Comparison of ENCODE assay signal across 16 mouse cellular contexts in genomic region chr11:95574786-95575334, GRCm38 (mm10). TPM values are rescaled to one million over a fixed set of nuclear protein-coding genes. Genes with fewer than 3 reads are reported as not detected.
DNase-seq lines count a peak whose midpoint lies in the region; ATAC-seq and TF ChIP-seq lines count a peak whose summit lies in the region.
"Had no signal": no experiment of that assay in that cellular context is flagged by ENCODE, and none has a peak within 500 bp of the region (broad histone marks: within the 10 kb centered on the region; RNA-seq: fewer than 3 reads in every experiment).

No protein-coding gene starts in this region.

- H3K27me3 ChIP-seq in heart, embryonic 13.5 days (replicated peaks) = peaks cover 78% of the 10 kb centered on the region
- peaks cover 31% of the 10 kb centered on the region for H3K27me3 ChIP-seq in midbrain, postnatal 0 days (ENCODE audit: insufficient read depth, low read length)
- H3K27me3 ChIP-seq in midbrain, embryonic 13.5 days = peaks cover 33% of the 10 kb centered on the region
- H3K27me3 ChIP-seq in embryonic facial prominence, embryonic 10.5 days (replicated peaks; ENCODE audit: low read depth, poor library complexity, severe bottlenecking) = peaks cover 71% of the 10 kb centered on the region
- peaks cover 23% of the 10 kb centered on the region for H3K27me3 ChIP-seq in hindbrain, embryonic 15.5 days

- TF ChIP-seq CTCF in midbrain, postnatal 0 days (IDR thresholded peaks at IDR 0.05) = no peak

- H3K4me2 ChIP-seq in heart, embryonic 13.5 days = no peak overlapping the region
- H3K4me2 ChIP-seq in midbrain, postnatal 0 days (ENCODE audit: low read depth, low read length, poor library complexity, severe bottlenecking) = no peak overlapping the region
- no peak overlapping the region for H3K4me2 ChIP-seq in midbrain, embryonic 13.5 days (replicated peaks)
- no peak overlapping the region for H3K4me2 ChIP-seq in hindbrain, embryonic 15.5 days
- H3K4me2 ChIP-seq: stomach, embryonic 15.5 days had no signal

- 75% methylated on average over 6 of the region's 6 CpGs for WGBS in heart, embryonic 13.5 days
- 71% methylated on average over 6 of the region's 6 CpGs for WGBS in midbrain, postnatal 0 days
- 82% methylated on average over 6 of the region's 6 CpGs for WGBS in midbrain, embryonic 13.5 days
- WGBS in embryonic facial prominence, embryonic 10.5 days = 84% methylated on average over 6 of the region's 6 CpGs
- WGBS in hindbrain, embryonic 15.5 days = 69% methylated on average over 6 of the region's 6 CpGs

- H3K27ac ChIP-seq in heart, embryonic 13.5 days (replicated peaks) = no peak overlapping the region
- no peak overlapping the region for H3K27ac ChIP-seq in midbrain, postnatal 0 days (ENCODE audit: low read depth, low read length)
- H3K27ac ChIP-seq in midbrain, embryonic 13.5 days = no peak overlapping the region
- peak overlapping the region; percentile 77 for H3K27ac ChIP-seq in embryonic facial prominence, embryonic 10.5 days (replicated peaks)
- no peak overlapping the region for H3K27ac ChIP-seq in hindbrain, embryonic 15.5 days (replicated peaks)
- H3K27ac ChIP-seq: limb, embryonic 12.5 days; macrophage; stomach, embryonic 15.5 days had no signal

- 0 out of 2 replicates have a peak overlapping the region, but pooled peaks have one; percentile 10 for H3K9ac ChIP-seq in heart, embryonic 13.5 days
- H3K9ac ChIP-seq in midbrain, postnatal 0 days (replicated peaks; ENCODE audit: low read length, poor library complexity, severe bottlenecking) = no peak overlapping the region
- no peak overlapping the region for H3K9ac ChIP-seq in midbrain, embryonic 13.5 days (replicated peaks)
- H3K9ac ChIP-seq in hindbrain, embryonic 15.5 days = no peak overlapping the region
- H3K9ac ChIP-seq: limb, embryonic 12.5 days; stomach, embryonic 15.5 days had no signal

- H3K9me3 ChIP-seq in heart, embryonic 13.5 days = no peaks in the 10 kb centered on the region
- no peaks in the 10 kb centered on the region for H3K9me3 ChIP-seq in midbrain, postnatal 0 days (ENCODE audit: low read length)
- H3K9me3 ChIP-seq in midbrain, embryonic 13.5 days = no peaks in the 10 kb centered on the region
- no peaks in the 10 kb centered on the region for H3K9me3 ChIP-seq in embryonic facial prominence, embryonic 10.5 days
- H3K9me3 ChIP-seq in hindbrain, embryonic 15.5 days = no peaks in the 10 kb centered on the region
- H3K9me3 ChIP-seq: limb, embryonic 12.5 days; stomach, embryonic 15.5 days had no signal

- peaks cover 46% of the 10 kb centered on the region for H3K4me1 ChIP-seq in heart, embryonic 13.5 days
- H3K4me1 ChIP-seq in midbrain, postnatal 0 days (ENCODE audit: insufficient read depth, low read length) = no peaks in the 10 kb centered on the region
- peaks cover 12% of the 10 kb centered on the region for H3K4me1 ChIP-seq in midbrain, embryonic 13.5 days (replicated peaks)
- H3K4me1 ChIP-seq in embryonic facial prominence, embryonic 10.5 days = peaks cover 92% of the 10 kb centered on the region
- H3K4me1 ChIP-seq in hindbrain, embryonic 15.5 days (replicated peaks) = peaks cover 20% of the 10 kb centered on the region

- no peak for DNase-seq in heart, adult 9 months (ENCODE audit: low spot score in 2 of 2)
- peak; percentile 87 for DNase-seq in midbrain, postnatal 0 days (ENCODE audit: low spot score)
- no peak for DNase-seq in embryonic facial prominence, embryonic 10.5 days (ENCODE audit: low spot score)
- DNase-seq in gastrocnemius, adult 18-20 months (ENCODE audit: low spot score) = no peak
- no peak for DNase-seq in adrenal gland, adult 18-20 months (ENCODE audit: low spot score in 2 of 2)
- DNase-seq: cerebellum, adult 2 months; embryo, embryonic 11 days; gastrocnemius, postnatal 25 days; kidney, postnatal 14 days; thymus, postnatal 14 days had no signal

- H3K4me3 ChIP-seq in heart, embryonic 13.5 days = no peak overlapping the region
- no peak overlapping the region for H3K4me3 ChIP-seq in midbrain, postnatal 0 days (ENCODE audit: low read depth, low read length)
- H3K4me3 ChIP-seq in midbrain, embryonic 13.5 days (replicated peaks) = no peak overlapping the region
- no peak overlapping the region for H3K4me3 ChIP-seq in embryonic facial prominence, embryonic 10.5 days
- H3K4me3 ChIP-seq in hindbrain, embryonic 15.5 days = no peak overlapping the region
- H3K4me3 ChIP-seq: limb, embryonic 12.5 days; stomach, embryonic 15.5 days had no signal

- H3K36me3 ChIP-seq in heart, embryonic 13.5 days = no peaks in the 10 kb centered on the region
- H3K36me3 ChIP-seq in midbrain, postnatal 0 days (ENCODE audit: insufficient read depth, low read length) = no peaks in the 10 kb centered on the region
- no peaks in the 10 kb centered on the region for H3K36me3 ChIP-seq in midbrain, embryonic 13.5 days
- peaks cover 6% of the 10 kb centered on the region; the same call in 1 of the 2 replicates for H3K36me3 ChIP-seq in embryonic facial prominence, embryonic 10.5 days (replicated peaks)
- H3K36me3 ChIP-seq in hindbrain, embryonic 15.5 days = no peaks in the 10 kb centered on the region
- H3K36me3 ChIP-seq: stomach, embryonic 15.5 days had no signal

- ATAC-seq in heart, embryonic 13.5 days (ENCODE audit: extremely low read depth, insufficient number of reproducible peaks, low FRiP score, low TSS enrichment) = no peak
- ATAC-seq in midbrain, postnatal 0 days (ENCODE audit: low FRiP score) = peak; percentile 48; the same call in 1 of the 2 replicates
- no peak for ATAC-seq in midbrain, embryonic 13.5 days
- peak; percentile 39; the same call in 1 of the 2 replicates for ATAC-seq in hindbrain, embryonic 15.5 days (ENCODE audit: low FRiP score, low read depth)

RNA-seq across cellular contexts. Expression of gene Ngfr, which starts 12.7 kb away (rescaled TPM):
- polyA plus RNA-seq in heart, embryonic 13.5 days (2015; fragmentation: Nextera tagmentation; extraction: Ambion mirVana) = 3.3 and 4.9 TPM in 2 replicates
- 11.1 and 16.9 TPM in 2 replicates for total RNA-seq in midbrain, postnatal 0 days (2014; rRNA removed)
- 5.1 and 5.2 TPM in 2 replicates for polyA plus RNA-seq in midbrain, postnatal 0 days (2015; fragmentation: Nextera tagmentation; extraction: Ambion mirVana)
- polyA plus RNA-seq in midbrain, embryonic 13.5 days (2015; fragmentation: Nextera tagmentation; extraction: Ambion mirVana) = 13.8 and 17.2 TPM in 2 replicates
- 21.7 and 23.5 TPM in 2 replicates for polyA plus RNA-seq in embryonic facial prominence, embryonic 10.5 days (2016; fragmentation: Nextera tagmentation; extraction: Ambion mirVana)
- 42.8 and 44.9 TPM in 2 replicates for polyA plus RNA-seq in hindbrain, embryonic 15.5 days (2015; fragmentation: Nextera tagmentation; extraction: Ambion mirVana)
- total RNA-seq in gastrocnemius, adult 18-20 months (2021) = under 1 TPM; 0.34 to 0.38 TPM
- 1 to 10 TPM; 2.1 to 3.5 TPM for total RNA-seq in adrenal gland, adult 18-20 months (2021)

Comparison
In these comparisons a context has a peak if more than half of its experiments do, and no peak if none do; other contexts are left out.
1. ATAC-seq: peak in midbrain, postnatal 0 days (single experiment) and hindbrain, embryonic 15.5 days (single experiment); none in heart, embryonic 13.5 days (single experiment) and midbrain, embryonic 13.5 days (single experiment).